Mouse (Mus musculus) spleen, postnatal 36 days (tissue): Measurements from ENCODE around the gene Zfp944.
A peak's percentile ranks its signal among the peaks of the same experiment; 100 is the strongest.
"Not testable (repeated sequence)": the region's sequence is repeated elsewhere in the genome, so short reads cannot be mapped to it uniquely, and the experiment has no call there.

ENCODE experiments used
- DNase-seq, 2 experiments: peaks; one replicate each; pipeline ENCODE4 v3.0.0; 2022; ENCODE audit warnings: low spot score in 2 of 2, mixed read lengths in 1 of 2

The Zfp944 gene

GRCm38 (mm10) chr17:22361101-22361781, at the start of gene Zfp944, which contains the start of gene Zfp758:
TSS of gene Zfp944 (minus strand) at chr17:22361400.
TSS of gene Zfp758 (plus strand) at chr17:22361453.
- DNase-seq: peak; percentile 23 to 24

- DNase-seq: peak; percentile 12 to 37
These were observed 49.6 kb upstream of the Zfp944 start for GRCm38 (mm10) chr17:22410756-22411155.

GRCm38 (mm10) chr17:22363895-22364294, 2.7 kb upstream of the Zfp944 start:
- DNase-seq: no peak

GRCm38 (mm10) chr17:22360572-22360971, 628 bp downstream of the Zfp944 start:
- peak in 1 of 2 experiments; percentile 10 for DNase-seq

- DNase-seq: peak; percentile 10 to 29
These were observed 8.4 kb downstream of the Zfp944 start for GRCm38 (mm10) chr17:22352794-22353193.

- not testable (repeated sequence) for DNase-seq
These were observed 46.0 kb downstream of the Zfp944 start for GRCm38 (mm10) chr17:22315247-22315646.

- peak; percentile 81 to 85 for DNase-seq
These were observed 46.4 kb downstream of the Zfp944 start, which contains the start of gene CT030661.1 for GRCm38 (mm10) chr17:22314730-22315226. TSS of gene CT030661.1 (minus strand) at chr17:22314837.

- DNase-seq: not testable (repeated sequence)
These were observed 47.0 kb downstream of the Zfp944 start for GRCm38 (mm10) chr17:22314219-22314618.
